Mouse (Mus musculus) lung, postnatal 0 days (tissue): ENCODE measurements around the gene Zfp524. TPM values are rescaled to one million over a fixed set of nuclear protein-coding genes. Genes with fewer than 3 reads are reported as not detected.
A peak's percentile ranks its signal among the peaks of the same experiment; 100 is the strongest.

Experiments used
- ATAC-seq: fragments of 200-750 bp; cut with Nextera tagmentation; 2 replicates; pipeline ENCODE4 v1.8.0; 2017; ENCODE audit warnings: moderate library complexity
- DNase-seq: peaks from one replicate; pipeline ENCODE4 v3.0.0-alpha.2; 2016; ENCODE audit warnings: low spot score
- H3K27ac ChIP-seq: fragments of 300-500 bp; sonication (generic); 2 replicates; pipeline ENCODE4 v1.5.1; 2014; ENCODE audit warnings: antibody characterized with exemption, mild to moderate bottlenecking, low read length, mixed read lengths
- H3K27me3 ChIP-seq: fragments of 300-500 bp; sonication (generic); replicated peaks from 2 replicates; pipeline ENCODE4 v1.6.1; 2014; ENCODE audit warnings: low read length, mixed read lengths; ENCODE audit not compliant: insufficient read depth
- H3K36me3 ChIP-seq: fragments of 300-500 bp; sonication (generic); 2 replicates; pipeline ENCODE4 v1.6.1; 2014; ENCODE audit warnings: low read length, mixed read lengths; ENCODE audit not compliant: insufficient read depth
- H3K4me1 ChIP-seq: fragments of 300-500 bp; sonication (generic); 2 replicates; pipeline ENCODE4 v1.6.1; 2014; ENCODE audit warnings: antibody characterized with exemption, low read depth, low read length, mixed read lengths; ENCODE audit not compliant: insufficient read depth
- H3K4me2 ChIP-seq: fragments of 300-500 bp; sonication (generic); replicated peaks from 2 replicates; pipeline ENCODE4 v1.6.1; 2014; ENCODE audit warnings: low read depth, mild to moderate bottlenecking, low read length, moderate library complexity, mixed read lengths
- H3K4me3 ChIP-seq: fragments of 300-500 bp; sonication (generic); 2 replicates; pipeline ENCODE4 v1.5.1; 2014; ENCODE audit warnings: low read depth, low read length
- H3K9ac ChIP-seq: fragments of 300-500 bp; sonication (generic); replicated peaks from 2 replicates; pipeline ENCODE4 v1.6.1; 2014; ENCODE audit warnings: low read depth, mild to moderate bottlenecking
- H3K9me3 ChIP-seq: fragments of 300-500 bp; sonication (generic); 2 replicates; pipeline ENCODE4 v1.6.1; 2016; ENCODE audit warnings: low read length, mixed read lengths
- CTCF ChIP-seq: IDR thresholded peaks from 2 replicates; pipeline ENCODE4 v1.5.1; 2016; ENCODE audit warnings: antibody characterized with exemption, mild to moderate bottlenecking
- EP300 ChIP-seq: IDR thresholded peaks from 2 replicates; pipeline ENCODE4 v1.6.1; 2016; ENCODE audit warnings: antibody characterized with exemption, mild to moderate bottlenecking, control low read depth
- WGBS: fragments of 180-500 bp; shearing (Covaris S2); extraction: QIAGEN DNeasy Blood & Tissue Kit; methylation state at CpG from one replicate; pipeline ENCODE4 v1.1.7; 2014; 5-methylcytosine and 5-hydroxymethylcytosine counted together
- polyA plus RNA-seq: library from polyadenylated mRNA; unstranded; fragments of >200 nt; fragmentation: Nextera tagmentation; extraction: Ambion mirVana; gene quantifications from 2 replicates; pipeline ENCODE4 v1.2.1, GENCODE M21; 2015

Gene Zfp524
- polyA plus RNA-seq, 1 experiment from 2014 or later = 22.4 TPM

- H3K36me3 ChIP-seq = no peaks in the 10 kb centered on the region
- ATAC-seq = no peak
- H3K27me3 ChIP-seq = no peaks in the 10 kb centered on the region
- no peaks in the 10 kb centered on the region for H3K9me3 ChIP-seq
- TF ChIP-seq EP300 (no peak), CTCF (peak; percentile 36)
- H3K4me3 ChIP-seq = no peak overlapping the region
- H3K4me1 ChIP-seq = no peaks in the 10 kb centered on the region
- no peak overlapping the region for H3K9ac ChIP-seq
- no peak overlapping the region for H3K27ac ChIP-seq
- WGBS = 85% methylated on average over 7 of the region's 7 CpGs
- no peak for DNase-seq
- no peak overlapping the region for H3K4me2 ChIP-seq
Measured at GRCm38 (mm10) chr7:4976832-4977231, 37.4 kb upstream of the Zfp524 start.

GRCm38 (mm10) chr7:4988250-4988649 lies 26.0 kb upstream of the Zfp524 start:
- Histone ChIP-seq H3K36me3 (no peaks in the 10 kb centered on the region), H3K27me3 (no peaks in the 10 kb centered on the region), H3K9ac (no peak overlapping the region), H3K4me3 (no peak overlapping the region), H3K27ac (no peak overlapping the region), H3K4me1 (no peaks in the 10 kb centered on the region), H3K4me2 (no peak overlapping the region), H3K9me3 (no peaks in the 10 kb centered on the region)
- no peak for TF ChIP-seq CTCF
- TF ChIP-seq EP300 = no peak
- WGBS = 17% methylated on average over 2 of the region's 2 CpGs
- DNase-seq = no peak
- peak; percentile 57; the same call in 1 of the 2 replicates for ATAC-seq

GRCm38 (mm10) chr7:4993347-4993998 lies 20.7 kb upstream of the Zfp524 start:
- 0 out of 2 replicates have a peak, but pooled peaks cover 3% of the 10 kb centered on the region for H3K36me3 ChIP-seq

GRCm38 (mm10) chr7:4993999-4994788 lies 20.0 kb upstream of the Zfp524 start:
- 0 out of 2 replicates have a peak, but pooled peaks cover 3% of the 10 kb centered on the region for H3K36me3 ChIP-seq
- ATAC-seq (no peak), DNase-seq (no peak)
- H3K27me3 ChIP-seq = no peaks in the 10 kb centered on the region
- 63% methylated on average over 57 of the region's 59 CpGs for WGBS
- no peaks in the 10 kb centered on the region for H3K9me3 ChIP-seq
- peak overlapping the region; percentile 83; the same call in 1 of the 2 replicates for H3K4me2 ChIP-seq
- no peak overlapping the region for H3K9ac ChIP-seq
- H3K4me3 ChIP-seq = no peak overlapping the region
- TF ChIP-seq CTCF = no peak
- TF ChIP-seq EP300 = no peak
- peaks cover 9% of the 10 kb centered on the region for H3K4me1 ChIP-seq
- H3K27ac ChIP-seq = no peak overlapping the region

More at GRCm38 (mm10) chr7:4993347-4993998, 20.7 kb upstream of the Zfp524 start:
- WGBS = 60% methylated on average over 54 of the region's 55 CpGs
- DNase-seq (peak; percentile 3), ATAC-seq (no peak)
- Histone ChIP-seq H3K27me3 (no peaks in the 10 kb centered on the region), H3K9me3 (no peaks in the 10 kb centered on the region), H3K4me2 (0 out of 2 replicates have a peak overlapping the region, but pooled peaks have one; percentile 1), H3K4me1 (peaks cover 9% of the 10 kb centered on the region), H3K4me3 (no peak overlapping the region), H3K27ac (no peak overlapping the region), H3K9ac (no peak overlapping the region)
- TF ChIP-seq CTCF (no peak), EP300 (no peak)

- Histone ChIP-seq H3K36me3 (0 out of 2 replicates have a peak, but pooled peaks cover 3% of the 10 kb centered on the region), H3K27me3 (no peaks in the 10 kb centered on the region), H3K27ac (peak overlapping the region; percentile 81), H3K4me2 (peak overlapping the region; percentile 83), H3K4me3 (peak overlapping the region; percentile 64), H3K9ac (peak overlapping the region; percentile 84), H3K9me3 (no peaks in the 10 kb centered on the region), H3K4me1 (peaks cover 9% of the 10 kb centered on the region)
- ATAC-seq = no peak; the same call in 1 of the 2 replicates
- 3% methylated on average over 19 of the region's 19 CpGs for WGBS
- no peak for DNase-seq
- TF ChIP-seq CTCF (no peak), EP300 (no peak)
Measured at GRCm38 (mm10) chr7:4995268-4996002, 18.8 kb upstream of the Zfp524 start.
